Mouse (Mus musculus) cortical plate, adult 2 months (tissue): ENCODE data around the gene Atp6v0d1.

Source experiments
- CTCF ChIP-seq: fragments of 200-500 bp; IDR thresholded peaks from 2 replicates; pipeline ENCODE4 v1.5.1; 2011; ENCODE audit warnings: mild to moderate bottlenecking, control low read depth, low read length; ENCODE audit not compliant: insufficient read depth; ENCODE audit errors: extremely low read depth
- POLR2A ChIP-seq: fragments of 200-500 bp; IDR thresholded peaks from 2 replicates; pipeline ENCODE4 v1.6.1; 2011; ENCODE audit warnings: mild to moderate bottlenecking, low read length, control low read depth; ENCODE audit not compliant: insufficient read depth; ENCODE audit errors: extremely low read depth

DNA sequence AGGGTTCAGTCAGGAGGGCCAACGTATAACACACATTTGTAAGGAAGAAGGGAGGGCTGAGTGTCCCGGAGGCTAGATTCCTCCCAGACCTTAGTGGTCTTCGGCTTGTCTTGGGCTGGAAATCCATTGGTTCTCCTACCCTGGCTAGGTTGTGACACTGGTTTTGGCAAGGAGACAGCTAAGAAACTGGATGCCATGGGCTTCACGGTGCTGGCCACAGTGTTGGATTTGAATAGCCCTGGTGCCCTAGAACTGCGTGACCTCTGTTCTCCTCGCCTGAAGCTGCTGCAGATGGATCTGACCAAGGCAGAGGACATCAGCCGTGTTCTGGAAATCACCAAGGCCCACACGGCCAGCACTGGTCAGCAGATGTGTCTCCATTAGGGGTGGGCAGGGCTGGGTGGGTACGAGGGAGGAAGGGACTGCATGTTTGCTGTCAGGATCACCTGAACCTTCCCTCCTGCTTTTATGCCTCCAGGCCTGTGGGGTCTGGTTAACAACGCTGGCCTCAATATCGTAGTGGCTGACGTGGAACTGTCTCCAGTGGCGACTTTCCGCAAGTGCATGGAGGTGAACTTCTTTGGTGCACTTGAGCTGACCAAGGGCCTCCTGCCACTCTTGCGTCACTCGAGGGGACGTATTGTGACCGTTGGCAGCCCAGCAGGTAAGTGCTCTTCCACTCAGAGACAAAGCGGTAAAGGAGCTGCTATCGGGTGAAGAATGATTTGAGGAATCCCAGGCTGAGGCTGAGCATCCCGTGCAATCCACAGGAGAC lies 43.7 kb downstream of the Atp6v0d1 start:
- TF ChIP-seq CTCF (no peak), POLR2A (no peak)
